Mouse (Mus musculus): ENCODE data around the gene Rem1.

GRCm38 (mm10) chr2:152612193-152612592 lies 14.6 kb upstream of the Rem1 start:
- TF ChIP-seq HCFC1 (IDR thresholded peaks at IDR 0.05; ENCODE audit: borderline replicate concordance, insufficient read depth, low read length): no peak
- TF ChIP-seq ZC3H11A (IDR thresholded peaks at IDR 0.05; ENCODE audit: borderline replicate concordance, low read depth, low read length): no peak
- no peak for TF ChIP-seq MAFK (IDR thresholded peaks at IDR 0.05; ENCODE audit: insufficient read depth, low read depth, low read length)
